Mouse (Mus musculus): ENCODE results near the gene Fam90a1b.
"Not testable (repeated sequence)": the region's sequence is repeated elsewhere in the genome, so short reads cannot be mapped to it uniquely, and the experiment has no call there.

Fam90a1b gene

DNA sequence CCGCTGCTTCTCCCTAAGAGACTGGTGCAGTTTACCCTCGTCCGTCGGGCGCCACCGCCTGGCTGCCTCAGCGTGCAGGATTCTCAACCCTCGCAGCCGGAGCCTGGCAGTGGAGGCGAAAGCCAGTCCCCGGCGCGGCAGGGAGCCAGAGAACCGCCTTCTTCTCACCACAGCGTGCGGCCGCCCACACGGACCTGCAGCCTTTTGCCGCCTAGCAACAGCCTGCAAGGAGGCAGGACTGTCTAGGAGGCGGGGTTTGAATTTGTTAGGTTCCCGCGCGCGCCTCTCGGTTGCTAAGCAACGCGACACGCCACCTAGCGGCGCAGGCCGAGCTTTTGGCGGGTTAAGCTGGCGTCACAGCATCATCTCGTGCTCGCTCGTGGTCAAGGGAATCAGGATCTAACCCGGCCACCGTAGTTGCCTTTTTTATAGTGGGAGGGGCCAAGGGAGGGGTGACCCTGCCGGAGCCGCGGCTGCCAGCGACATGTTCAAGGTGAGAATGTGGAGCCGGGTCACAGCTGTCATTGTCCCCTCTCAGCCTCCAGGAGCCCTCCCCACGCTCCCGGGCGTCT lies at the start of gene Fam90a1b, which contains the start of gene Apoo:
TSS of gene Fam90a1b (minus strand) at position 108 of the 572 bp plus-strand sequence.
TSS of gene Apoo (plus strand) at position 448 of the 572 bp plus-strand sequence.
- in situ Hi-C loops (cut with MboI, MseI): no loop called here

DNA sequence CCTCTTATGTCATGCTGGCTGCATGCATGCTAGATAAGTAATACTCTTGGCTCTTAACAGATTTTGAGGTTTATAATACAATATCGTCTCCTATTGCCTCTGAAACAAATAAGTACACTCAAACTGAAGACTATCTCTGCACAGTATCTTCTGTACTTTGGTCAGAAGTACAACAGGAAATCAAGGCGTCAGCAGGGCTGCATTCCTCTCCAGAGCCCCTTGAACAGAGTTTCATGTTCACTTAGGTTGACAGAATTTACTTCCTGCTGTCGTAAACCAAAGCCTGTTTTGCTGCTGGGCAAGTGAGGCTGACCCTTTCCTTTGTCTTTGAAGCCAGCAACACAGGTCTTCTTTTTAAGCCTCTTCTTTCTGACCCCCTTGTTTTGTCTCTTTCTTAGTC lies 42.4 kb upstream of the Fam90a1b start:
- in situ Hi-C loops (cut with MboI, MseI): no loop called here

DNA sequence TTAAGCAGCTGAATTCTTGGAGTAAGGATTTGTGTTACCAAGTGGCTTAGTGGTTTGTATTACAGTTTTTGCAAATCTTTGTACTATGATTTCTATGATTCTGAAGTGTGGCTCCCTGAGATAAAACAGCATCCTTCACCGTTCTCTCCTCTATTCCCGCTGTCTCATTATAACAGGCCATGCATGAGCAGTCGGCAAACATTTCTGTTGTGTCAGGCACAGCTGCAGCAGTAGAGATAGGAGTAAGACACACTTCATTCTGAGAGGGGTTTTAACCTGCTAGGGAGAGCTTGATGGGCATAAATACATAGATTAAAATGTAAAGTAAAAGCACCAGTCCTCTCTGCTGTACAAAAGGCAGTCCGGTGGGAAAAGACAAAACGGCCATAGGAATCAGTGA lies 12.2 kb upstream of the Fam90a1b start:
- in situ Hi-C loops (cut with MboI, MseI): no loop called here

DNA sequence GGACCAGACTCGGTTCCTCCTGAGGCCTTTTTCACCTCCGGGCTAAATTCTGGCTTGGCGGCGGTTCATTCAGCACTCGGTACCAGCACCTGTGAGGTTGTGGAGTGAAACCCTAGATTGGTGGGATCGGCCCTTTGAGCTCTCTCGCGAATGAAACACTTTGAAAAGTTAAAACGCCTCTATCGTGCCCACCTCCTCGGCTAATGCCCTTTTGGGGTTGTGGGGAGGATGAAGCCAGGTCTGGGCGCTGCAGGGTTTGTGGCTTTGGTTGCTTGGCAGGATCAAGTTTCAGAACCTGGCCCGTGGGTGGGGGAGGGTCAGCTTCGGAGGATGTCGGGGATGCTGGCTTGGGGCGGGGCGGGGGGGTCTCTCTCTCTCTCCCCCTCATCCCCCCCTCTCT lies 671 bp upstream of the Fam90a1b start:
- in situ Hi-C loops (cut with MboI, MseI): no loop called here

DNA sequence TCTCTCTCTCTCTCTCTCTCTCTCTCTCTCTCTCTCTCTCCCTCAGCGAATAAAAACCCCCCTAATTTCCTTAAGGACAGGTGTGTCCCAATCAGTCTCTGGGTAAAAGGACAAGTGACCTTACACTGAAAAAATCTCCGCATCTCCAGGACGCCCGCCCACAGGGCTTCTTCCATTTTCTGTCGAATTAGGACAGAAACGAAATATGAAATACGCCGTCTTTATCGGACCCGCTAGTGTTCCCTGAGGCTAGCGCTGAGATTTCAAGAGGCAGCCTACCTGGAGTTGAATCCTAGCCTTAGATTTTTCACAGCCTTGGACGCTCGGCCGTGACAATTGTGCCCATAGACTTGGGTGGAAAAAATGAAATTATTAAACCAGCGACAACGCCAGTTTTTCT lies 548 bp downstream of the Fam90a1b start:
- in situ Hi-C loops (cut with MboI, MseI): no loop called here

DNA sequence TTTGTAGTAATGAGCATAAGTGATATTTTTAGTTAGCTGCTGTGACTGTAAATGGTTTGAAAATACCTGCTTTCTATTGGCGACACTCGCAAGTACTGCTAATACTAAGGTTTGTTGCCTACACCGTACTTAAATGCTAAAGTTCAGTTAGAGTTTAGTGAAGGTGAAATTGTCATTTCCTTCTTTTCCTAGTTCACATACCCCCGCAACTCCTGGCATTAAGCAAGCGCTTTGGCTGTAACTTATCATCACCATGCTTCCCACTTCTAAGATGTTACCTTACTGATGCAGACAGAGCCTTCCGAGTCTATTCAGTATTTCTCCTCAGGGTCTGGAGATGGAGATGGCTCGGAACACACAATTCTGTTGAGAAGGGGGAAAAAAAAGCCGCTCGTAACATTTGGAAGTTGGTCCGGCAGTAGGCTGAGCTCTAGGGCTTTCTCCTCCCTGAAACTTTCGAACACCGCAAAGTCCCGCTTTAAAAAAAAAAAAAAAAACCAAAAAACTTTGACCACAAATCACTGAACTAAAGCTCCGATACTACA lies 1.1 kb downstream of the Fam90a1b start:
- in situ Hi-C loops (cut with MboI, MseI): no loop called here

DNA sequence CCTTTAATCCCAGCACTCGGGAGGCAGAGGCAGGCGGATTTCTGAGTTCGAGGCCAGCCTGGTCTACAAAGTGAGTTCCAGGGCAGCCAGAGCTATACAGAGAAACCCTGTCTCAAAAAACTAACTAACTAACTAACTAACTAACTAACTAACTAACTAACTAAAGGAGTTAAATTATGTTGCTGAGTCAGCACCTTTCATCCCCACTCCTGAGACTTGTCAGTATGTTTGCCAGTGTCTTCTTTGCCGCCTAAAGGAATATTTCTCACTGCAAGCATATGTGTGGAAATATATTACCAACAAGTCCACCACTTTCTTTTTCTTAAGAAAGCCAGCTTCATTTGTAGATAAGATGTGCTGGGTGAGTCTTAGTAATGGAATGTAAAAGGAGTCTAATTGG lies 22.9 kb downstream of the Fam90a1b start:
- in situ Hi-C loops (cut with MboI, MseI): not testable (repeated sequence)

DNA sequence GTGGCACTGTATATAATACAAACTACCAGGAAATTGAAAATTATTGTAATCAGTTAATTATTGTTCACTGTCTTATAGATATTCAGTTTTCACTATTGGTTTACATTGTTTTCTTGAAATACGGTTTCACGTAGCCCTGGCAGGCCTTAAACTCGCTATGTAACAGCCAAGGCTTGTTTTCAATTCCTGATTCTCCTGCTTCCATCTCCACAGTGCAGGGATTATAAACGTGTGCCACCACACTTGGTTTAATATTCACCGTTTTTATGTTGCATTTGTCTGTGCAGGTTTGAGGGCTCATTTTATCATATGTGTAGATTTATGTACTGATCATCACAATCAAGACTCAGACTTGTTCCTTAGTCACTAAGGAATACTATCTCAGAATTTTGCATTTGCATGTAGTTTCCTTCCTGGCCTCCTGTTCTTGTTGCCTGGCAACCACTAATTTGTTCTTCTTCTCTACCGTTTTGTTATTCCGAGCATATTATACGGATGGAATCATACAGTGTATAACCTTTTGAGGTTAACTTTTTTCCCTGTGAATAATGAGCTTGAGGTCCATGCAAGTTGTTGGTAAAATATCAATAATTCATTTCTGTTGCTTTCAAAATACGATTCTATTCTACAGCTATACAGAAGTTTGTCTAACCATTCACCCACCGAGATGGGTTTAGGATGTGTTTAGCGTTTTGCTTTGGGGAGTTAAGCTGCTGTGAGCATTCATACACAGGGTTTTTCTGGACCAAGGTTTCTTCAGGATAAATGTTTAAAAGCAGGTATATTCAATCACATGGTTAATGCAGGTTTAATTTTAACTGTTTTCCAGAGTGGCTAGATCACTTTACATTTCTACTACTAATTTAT lies 45.3 kb downstream of the Fam90a1b start:
- in situ Hi-C loops (cut with MboI, MseI): no loop called here
